Mouse (Mus musculus) embryonic facial prominence, embryonic 10.5 days (tissue): ENCODE results near the gene Gm10974. TPM values are rescaled to one million over a fixed set of nuclear protein-coding genes. Genes with fewer than 3 reads are reported as not detected.

Source experiments
- DNase-seq: peaks from one replicate; pipeline ENCODE4 v3.0.0-alpha.2; 2017; ENCODE audit warnings: low spot score
- H3K27ac ChIP-seq: fragments of 300-500 bp; sonication (generic); replicated peaks from 2 replicates; pipeline ENCODE4 v1.5.1; 2016; ENCODE audit warnings: mild to moderate bottlenecking
- H3K27me3 ChIP-seq: fragments of 300-500 bp; sonication (generic); replicated peaks from 2 replicates; pipeline ENCODE4 v1.6.1; 2016; ENCODE audit warnings: low read depth, mild to moderate bottlenecking; ENCODE audit not compliant: poor library complexity, severe bottlenecking
- H3K36me3 ChIP-seq: fragments of 300-500 bp; sonication (generic); replicated peaks from 2 replicates; pipeline ENCODE4 v1.6.1; 2016; ENCODE audit warnings: mild to moderate bottlenecking, moderate library complexity
- H3K4me1 ChIP-seq: fragments of 300-500 bp; sonication (generic); 2 replicates; pipeline ENCODE4 v1.6.1; 2016
- H3K4me3 ChIP-seq: fragments of 300-500 bp; sonication (generic); 2 replicates; pipeline ENCODE4 v1.5.1; 2016; ENCODE audit warnings: mild to moderate bottlenecking, moderate library complexity
- H3K9me3 ChIP-seq: fragments of 300-500 bp; sonication (generic); 2 replicates; pipeline ENCODE4 v1.6.1; 2016; ENCODE audit warnings: mild to moderate bottlenecking
- WGBS: fragments of 180-500 bp; shearing (Covaris S2); methylation state at CpG from one replicate; pipeline ENCODE4 v1.1.7; 2016; 5-methylcytosine and 5-hydroxymethylcytosine counted together
- microRNA-seq: library from miRNA; unstranded; fragments of <30 nt; microRNA quantifications from one replicate; pipeline ENCODE4, GENCODE M21; 2017
- polyA plus RNA-seq: library from polyadenylated mRNA; unstranded; fragments of >200 nt; fragmentation: Nextera tagmentation; extraction: Ambion mirVana; gene quantifications from 2 replicates; pipeline ENCODE4 v1.2.1, GENCODE M21; 2016

The Gm10974 gene
- polyA plus RNA-seq, 1 experiment from 2014 or later: not detected

GRCm38 (mm10) chr7:66418981-66419380, 53.3 kb downstream of the Gm10974 start:
- Histone ChIP-seq H3K9me3 (no peaks in the 10 kb centered on the region), H3K36me3 (no peaks in the 10 kb centered on the region), H3K4me1 (peaks cover 17% of the 10 kb centered on the region), H3K4me3 (no peak overlapping the region), H3K27me3 (peaks cover 45% of the 10 kb centered on the region), H3K27ac (no peak overlapping the region)
- no peak for DNase-seq
- WGBS: 54% methylated on average over 12 of the region's 12 CpGs

DNA sequence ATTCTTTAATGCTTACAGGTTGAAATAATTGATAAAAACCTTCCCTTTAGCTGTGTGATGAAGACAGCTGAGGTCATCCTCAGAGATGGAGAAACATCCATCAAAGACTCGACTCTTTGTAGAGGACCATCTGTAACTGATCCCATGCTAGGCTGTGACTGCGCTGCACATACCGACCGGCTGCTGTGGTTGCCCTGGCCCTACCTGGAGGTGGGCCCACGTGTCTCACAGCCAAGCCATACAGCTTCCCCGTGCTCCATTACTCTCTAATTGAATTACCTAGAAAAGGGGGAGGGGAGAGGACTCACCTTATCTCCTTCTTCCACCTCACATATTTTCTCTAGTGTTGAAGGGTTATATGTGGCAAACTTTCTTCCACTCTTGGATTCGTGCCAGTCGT, 56.2 kb downstream of the Gm10974 start:
- no peak for DNase-seq
- H3K27ac ChIP-seq: no peak overlapping the region
- 73% methylated on average over 8 of the region's 8 CpGs for WGBS
- peaks cover 27% of the 10 kb centered on the region for H3K4me1 ChIP-seq
- peaks cover 75% of the 10 kb centered on the region for H3K27me3 ChIP-seq
- H3K4me3 ChIP-seq: no peak overlapping the region
- no peaks in the 10 kb centered on the region for H3K9me3 ChIP-seq
- no peaks in the 10 kb centered on the region for H3K36me3 ChIP-seq

DNA sequence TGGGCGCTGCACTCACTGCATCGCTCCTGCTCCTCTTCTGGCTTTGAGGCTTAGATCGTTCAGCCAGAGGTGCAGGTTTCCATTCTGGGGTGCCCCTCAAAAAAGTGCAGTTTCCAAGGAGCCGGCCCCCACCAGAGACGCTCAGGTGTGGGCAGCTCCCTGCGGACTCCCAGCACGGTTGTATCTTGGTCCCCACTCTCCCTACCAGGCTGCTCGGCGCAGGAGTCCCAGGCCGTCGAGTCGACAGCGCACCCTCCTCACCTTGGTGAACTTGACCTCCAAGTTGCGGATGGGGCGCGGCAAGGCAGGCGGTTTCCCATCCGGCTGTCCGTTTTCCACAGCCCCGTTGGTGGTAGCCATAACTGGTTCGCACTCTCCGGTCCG, 61.3 kb downstream of the Gm10974 start:
- under 1% methylated on average over 23 of the region's 23 CpGs for WGBS
- Histone ChIP-seq H3K27me3 (peaks cover 78% of the 10 kb centered on the region), H3K4me1 (peaks cover 26% of the 10 kb centered on the region), H3K27ac (peak overlapping the region; percentile 65), H3K4me3 (peak overlapping the region; percentile 59), H3K36me3 (no peaks in the 10 kb centered on the region), H3K9me3 (no peaks in the 10 kb centered on the region)
- DNase-seq: no peak

DNA sequence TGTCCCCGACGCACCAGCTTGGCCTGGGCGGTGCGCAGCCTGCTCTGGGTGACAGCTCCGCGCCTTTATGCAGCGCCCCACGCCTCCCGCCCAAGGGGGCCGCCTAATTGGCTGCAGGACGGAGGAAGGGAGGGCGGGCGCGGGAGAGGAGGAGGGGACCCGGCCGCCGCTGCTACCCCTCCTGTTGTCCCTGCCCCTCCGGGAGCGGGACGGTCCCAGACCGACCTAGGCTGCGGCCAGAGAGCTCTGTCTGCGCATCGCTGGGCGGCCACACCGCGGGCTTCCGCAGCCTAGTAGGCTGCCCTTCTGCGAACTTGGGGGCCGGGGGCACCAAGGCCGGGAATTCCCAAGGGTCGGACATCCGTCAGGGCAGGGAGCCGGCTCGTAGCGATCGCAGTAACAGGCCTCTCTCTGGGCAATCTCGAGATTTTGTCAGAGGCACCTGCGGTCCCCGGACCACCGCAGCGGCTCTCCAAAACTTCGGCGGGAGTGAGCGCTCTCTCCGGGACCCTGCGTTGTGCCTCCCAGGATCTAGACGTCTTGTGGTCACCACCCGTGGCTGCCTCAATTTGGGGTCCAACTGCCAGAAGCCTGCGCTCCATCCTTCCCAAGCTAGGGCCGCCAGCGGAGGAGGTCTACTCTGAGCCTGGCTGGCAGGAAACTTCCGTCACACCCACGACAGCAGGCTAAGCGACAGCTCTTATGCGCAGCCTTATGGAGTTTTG, 61.9 kb downstream of the Gm10974 start, which contains the start of gene Aldh1a3:
Gene Aldh1a3 (minus strand): TSS at position 81 of the 725 bp plus-strand sequence.
- Histone ChIP-seq H3K36me3 (no peaks in the 10 kb centered on the region), H3K27ac (peak within 1 kb of the TSS; percentile 65), H3K27me3 (peaks cover 78% of the 10 kb centered on the region), H3K4me3 (peak within 1 kb of the TSS; percentile 59), H3K4me1 (peaks cover 26% of the 10 kb centered on the region), H3K9me3 (no peaks in the 10 kb centered on the region)
- peak; percentile 73 for DNase-seq
- WGBS: under 1% methylated on average over 56 of the region's 56 CpGs

DNA sequence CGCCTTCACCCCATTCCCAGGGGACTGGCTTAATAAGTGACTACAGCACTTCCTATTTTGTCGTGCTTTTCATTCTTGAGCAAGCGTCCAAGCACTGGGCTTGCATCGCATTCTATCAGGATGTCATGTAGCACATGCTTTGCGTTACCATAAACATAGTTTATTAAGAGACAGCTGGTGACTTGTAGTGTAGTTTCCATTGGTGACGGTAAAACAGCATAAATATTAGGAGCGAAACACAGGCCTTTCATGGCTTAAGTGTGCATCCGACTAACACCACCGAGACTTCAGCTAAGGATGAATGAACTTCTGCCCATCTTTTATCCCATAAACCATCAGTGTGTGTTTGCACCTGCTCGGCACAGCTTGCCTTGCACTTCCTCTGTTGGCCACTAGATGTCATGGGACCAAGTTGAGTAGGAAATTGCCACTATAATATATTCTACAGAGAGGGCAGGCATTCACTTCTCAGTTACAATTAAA, 68.8 kb downstream of the Gm10974 start:
- peaks cover 7% of the 10 kb centered on the region for H3K4me1 ChIP-seq
- H3K27ac ChIP-seq: no peak overlapping the region
- 56% methylated on average over 10 of the region's 10 CpGs for whole genome bisulfite sequencing
- no peaks in the 10 kb centered on the region for H3K9me3 ChIP-seq
- DNase-seq: peak; percentile 68
- H3K36me3 ChIP-seq: no peaks in the 10 kb centered on the region
- peaks cover 13% of the 10 kb centered on the region for H3K27me3 ChIP-seq
- H3K4me3 ChIP-seq: no peak overlapping the region

Small RNAs within 50 kb of the gene (microRNA-seq; reads per million reads assigned to microRNA genes)
- gene Mir7057: not detected

Other genes with a start within 250 kb of the Gm10974 start
- 8.5 and 8.7 TPM in 2 replicates for gene Lrrk1, start 22.4 kb downstream of the Gm10974 start, polyA plus RNA-seq
- 39.7 and 47.1 TPM in 2 replicates for gene Aldh1a3, start 61.6 kb downstream of the Gm10974 start, polyA plus RNA-seq